Mouse (Mus musculus) limb, embryonic 15.5 days (tissue): ENCODE data around the gene Zfp748. TPM values are rescaled to one million over a fixed set of nuclear protein-coding genes. Genes with fewer than 3 reads are reported as not detected.

Experiments used
- polyA plus RNA-seq: library from polyadenylated mRNA; unstranded; fragments of >200 nt; fragmentation: Nextera tagmentation; extraction: Ambion mirVana; gene quantifications from 2 replicates; pipeline ENCODE4 v1.2.1, GENCODE M21; 2015

Zfp748 gene
- polyA plus RNA-seq, 1 experiment from 2014 or later = 12.6 TPM

Other genes with a start within 250 kb of the Zfp748 start
- gene Zfp457, start 247.3 kb downstream of the Zfp748 start, polyA plus RNA-seq = 0.42 and 0.50 TPM in 2 replicates
- gene Zfp595, start 221.3 kb downstream of the Zfp748 start, polyA plus RNA-seq = 2.7 and 3.2 TPM in 2 replicates
- 0.60 and 0.97 TPM in 2 replicates for gene Gm28044, start 193.3 kb downstream of the Zfp748 start, polyA plus RNA-seq
- 0.84 and 0.90 TPM in 2 replicates for gene Zfp953, start 193.2 kb downstream of the Zfp748 start, polyA plus RNA-seq
- 0.50 TPM in 1 of 2 replicates, not detected in the other for gene Gm28041, start 178.1 kb downstream of the Zfp748 start, polyA plus RNA-seq
- 1.2 and 1.4 TPM in 2 replicates for gene Zfp456, start 178.0 kb downstream of the Zfp748 start, polyA plus RNA-seq
- gene Zfp429, start 154.0 kb downstream of the Zfp748 start, polyA plus RNA-seq = 7.2 and 7.6 TPM in 2 replicates
- 1.3 and 1.5 TPM in 2 replicates for gene Zfp459, start 132.4 kb downstream of the Zfp748 start, polyA plus RNA-seq
- gene Zfp874a, start 102.2 kb downstream of the Zfp748 start, polyA plus RNA-seq = 10.6 and 11.6 TPM in 2 replicates
- 2.9 and 4.7 TPM in 2 replicates for gene Zfp874b, start 69.6 kb downstream of the Zfp748 start, polyA plus RNA-seq
- gene Zfp58, start 53.3 kb downstream of the Zfp748 start, polyA plus RNA-seq = 16.2 and 17.0 TPM in 2 replicates
- 0.25 TPM in 1 of 2 replicates, not detected in the other for gene Gm26965, start 27.7 kb downstream of the Zfp748 start, polyA plus RNA-seq
- 23.6 and 27.2 TPM in 2 replicates for gene Zfp87, start 27.7 kb downstream of the Zfp748 start, polyA plus RNA-seq
- gene Zfp729b, start 55.9 kb upstream of the Zfp748 start, polyA plus RNA-seq = 3.8 and 4.6 TPM in 2 replicates
- 0.56 TPM in 1 of 2 replicates, not detected in the other for gene Gm49345, start 83.9 kb upstream of the Zfp748 start, polyA plus RNA-seq
- 2.1 and 3.2 TPM in 2 replicates for gene Zfp729a, start 84.0 kb upstream of the Zfp748 start, polyA plus RNA-seq
- gene Zfp738, start 133.2 kb upstream of the Zfp748 start, polyA plus RNA-seq = 10.0 and 10.2 TPM in 2 replicates
- gene Zfp65, start 175.3 kb upstream of the Zfp748 start, polyA plus RNA-seq = 6.4 and 6.8 TPM in 2 replicates
- 5.4 and 6.7 TPM in 2 replicates for gene Zfp85, start 201.4 kb upstream of the Zfp748 start, polyA plus RNA-seq
- 1.8 and 2.0 TPM in 2 replicates for gene Zfp493, start 225.9 kb upstream of the Zfp748 start, polyA plus RNA-seq